Mouse (Mus musculus): ENCODE results near the gene Col12a1.
A peak's percentile ranks its signal among the peaks of the same experiment; 100 is the strongest.

DNA sequence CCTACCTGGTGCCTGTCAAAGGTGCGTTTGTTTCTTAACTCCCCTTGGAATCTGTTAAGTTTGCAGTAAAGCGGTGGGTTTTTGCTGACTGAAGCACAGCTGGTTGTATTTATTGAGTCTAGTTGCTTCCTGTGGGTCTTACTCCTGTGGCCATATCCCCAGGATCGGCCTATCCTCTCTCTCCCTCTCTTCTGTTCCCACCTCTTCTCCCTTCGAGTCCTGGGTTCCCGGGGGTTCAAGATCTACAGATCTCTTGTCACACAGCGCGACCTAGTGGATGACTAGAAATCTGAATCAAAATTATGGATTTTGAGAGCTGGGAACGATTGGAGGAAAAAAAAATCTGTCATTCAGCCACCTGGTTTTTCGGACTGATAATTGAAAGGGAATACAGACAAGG lies 2.4 kb upstream of the Col12a1 start:
- TF ChIP-seq MYOG (IDR thresholded peaks at IDR 0.05; ENCODE audit: control insufficient read depth, extremely low read depth, insufficient read length) = no peak
- TF ChIP-seq CTCF (IDR thresholded peaks at IDR 0.05; ENCODE audit: control insufficient read depth, insufficient read depth, insufficient read length) = peak; percentile 16
